Mouse (Mus musculus) lung, embryonic 16.5 days (tissue): ENCODE data around the gene Crygb. TPM values are rescaled to one million over a fixed set of nuclear protein-coding genes. Genes with fewer than 3 reads are reported as not detected.

Experiments used
- ATAC-seq: fragments of 200-750 bp; cut with Nextera tagmentation; 2 replicates; pipeline ENCODE4 v1.8.0; 2017; ENCODE audit warnings: low read depth, mild to moderate bottlenecking, moderate library complexity
- H3K27ac ChIP-seq: fragments of 300-500 bp; sonication (generic); 2 replicates; pipeline ENCODE4 v1.5.1; 2014; ENCODE audit warnings: mild to moderate bottlenecking, control low read depth, low read length
- H3K27me3 ChIP-seq: fragments of 300-500 bp; sonication (generic); 2 replicates; pipeline ENCODE4 v1.6.1; 2014; ENCODE audit warnings: low read depth, low read length, mixed read lengths; ENCODE audit not compliant: control insufficient read depth, insufficient read depth
- H3K36me3 ChIP-seq: fragments of 300-500 bp; sonication (generic); 2 replicates; pipeline ENCODE4 v1.6.1; 2014; ENCODE audit warnings: low read length; ENCODE audit not compliant: control insufficient read depth, insufficient read depth
- H3K4me1 ChIP-seq: fragments of 300-500 bp; sonication (generic); replicated peaks from 2 replicates; pipeline ENCODE4 v1.6.1; 2014; ENCODE audit warnings: low read length, mixed read lengths; ENCODE audit not compliant: control insufficient read depth, insufficient read depth
- H3K4me2 ChIP-seq: fragments of 300-500 bp; sonication (generic); 2 replicates; pipeline ENCODE4 v1.6.1; 2014; ENCODE audit warnings: low read depth, low read length, control low read depth
- H3K4me3 ChIP-seq: fragments of 300-500 bp; sonication (generic); 2 replicates; pipeline ENCODE4 v1.5.1; 2014; ENCODE audit warnings: mild to moderate bottlenecking, low read length, control low read depth
- H3K9ac ChIP-seq: fragments of 300-500 bp; sonication (generic); 2 replicates; pipeline ENCODE4 v1.6.1; 2014; ENCODE audit warnings: low read length, control low read depth
- H3K9me3 ChIP-seq: fragments of 300-500 bp; sonication (generic); 2 replicates; pipeline ENCODE4 v1.6.1; 2016; ENCODE audit warnings: low read length; ENCODE audit not compliant: control insufficient read depth
- WGBS: fragments of 180-500 bp; shearing (Covaris S2); extraction: QIAGEN DNeasy Blood & Tissue Kit; methylation state at CpG from one replicate; pipeline ENCODE4 v1.1.7; 2014; 5-methylcytosine and 5-hydroxymethylcytosine counted together
- polyA plus RNA-seq: library from polyadenylated mRNA; unstranded; fragments of >200 nt; fragmentation: Nextera tagmentation; extraction: Ambion mirVana; gene quantifications from 2 replicates; pipeline ENCODE4 v1.2.1, GENCODE M21; 2015

The Crygb gene
- polyA plus RNA-seq, 1 experiment from 2014 or later: not detected

DNA sequence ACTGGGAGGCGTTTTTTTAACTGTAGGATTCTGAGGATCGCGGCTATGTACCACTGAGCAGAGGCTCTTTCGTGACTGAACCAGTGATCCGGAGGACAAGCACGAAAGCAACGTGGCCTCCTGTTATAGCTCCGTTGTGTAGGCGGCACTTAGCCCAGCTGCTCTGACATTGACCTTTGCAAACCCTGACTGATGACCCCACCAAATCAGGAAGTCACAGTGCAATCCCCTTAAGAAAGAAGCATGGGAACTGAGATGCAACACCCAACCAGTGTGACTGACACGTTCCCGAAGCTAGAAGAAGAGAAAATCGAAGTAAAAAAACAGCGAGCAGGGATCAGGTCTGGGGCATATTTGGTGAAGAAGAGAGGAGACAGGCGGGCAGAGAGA, 30.7 kb upstream of the Crygb start:
- ATAC-seq: no peak
- H3K4me2 ChIP-seq: peak overlapping the region; percentile 44
- H3K4me3 ChIP-seq: peak overlapping the region; percentile 23; the same call in 1 of the 2 replicates
- WGBS: 50% methylated on average over 14 of the region's 14 CpGs
- no peaks in the 10 kb centered on the region for H3K36me3 ChIP-seq
- H3K27ac ChIP-seq: no peak overlapping the region
- H3K9ac ChIP-seq: no peak overlapping the region
- no peaks in the 10 kb centered on the region for H3K4me1 ChIP-seq
- H3K27me3 ChIP-seq: no peaks in the 10 kb centered on the region
- no peaks in the 10 kb centered on the region for H3K9me3 ChIP-seq

GRCm38 (mm10) chr1:65112031-65112806, 30.1 kb upstream of the Crygb start:
- Histone ChIP-seq H3K27ac (no peak overlapping the region), H3K27me3 (no peaks in the 10 kb centered on the region), H3K9me3 (no peaks in the 10 kb centered on the region), H3K4me3 (peak overlapping the region; percentile 23; the same call in 1 of the 2 replicates), H3K36me3 (no peaks in the 10 kb centered on the region), H3K4me2 (peak overlapping the region; percentile 44), H3K9ac (no peak overlapping the region), H3K4me1 (no peaks in the 10 kb centered on the region)
- peak; percentile 90; the same call in 1 of the 2 replicates for ATAC-seq
- WGBS: 8% methylated on average over 8 of the region's 8 CpGs

DNA sequence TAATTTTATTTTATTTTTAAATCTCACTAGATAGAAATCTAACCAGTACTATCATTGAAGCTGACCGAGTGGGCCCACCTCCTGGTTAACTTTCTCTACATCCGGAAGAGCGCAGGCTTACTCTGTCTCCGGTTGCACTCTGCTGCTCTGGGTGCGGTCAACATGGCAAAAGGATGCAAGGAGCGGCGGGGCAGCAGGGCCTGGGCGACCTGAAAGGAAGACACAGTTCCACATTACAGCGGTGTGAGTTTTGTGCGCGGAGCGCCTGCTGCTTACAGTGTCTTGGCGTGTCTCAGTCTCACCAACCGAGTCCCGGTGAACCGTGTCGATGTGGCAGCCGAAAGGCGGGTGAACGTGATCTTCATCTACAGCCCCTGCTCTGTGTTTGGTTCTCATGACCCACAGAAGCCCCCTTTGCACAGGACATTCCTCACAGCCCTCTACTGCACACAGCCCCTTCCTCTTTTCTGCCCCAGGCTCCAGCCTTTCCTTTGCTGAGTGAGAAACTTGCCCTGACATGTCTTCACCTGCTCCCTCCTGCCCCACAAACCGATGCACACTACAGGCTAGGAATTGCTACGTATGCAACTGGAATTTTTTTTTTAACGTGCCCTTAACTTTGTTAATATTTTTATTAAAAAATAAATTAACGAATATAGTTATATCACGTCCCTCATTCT, 27.8 kb upstream of the Crygb start:
- no peak for ATAC-seq
- no peak overlapping the region for H3K27ac ChIP-seq
- no peaks in the 10 kb centered on the region for H3K27me3 ChIP-seq
- H3K4me1 ChIP-seq: no peaks in the 10 kb centered on the region
- H3K9ac ChIP-seq: no peak overlapping the region
- no peak overlapping the region for H3K4me3 ChIP-seq
- H3K4me2 ChIP-seq: no peak overlapping the region
- H3K9me3 ChIP-seq: no peaks in the 10 kb centered on the region
- H3K36me3 ChIP-seq: no peaks in the 10 kb centered on the region
- WGBS: 70% methylated on average over 25 of the region's 25 CpGs

DNA sequence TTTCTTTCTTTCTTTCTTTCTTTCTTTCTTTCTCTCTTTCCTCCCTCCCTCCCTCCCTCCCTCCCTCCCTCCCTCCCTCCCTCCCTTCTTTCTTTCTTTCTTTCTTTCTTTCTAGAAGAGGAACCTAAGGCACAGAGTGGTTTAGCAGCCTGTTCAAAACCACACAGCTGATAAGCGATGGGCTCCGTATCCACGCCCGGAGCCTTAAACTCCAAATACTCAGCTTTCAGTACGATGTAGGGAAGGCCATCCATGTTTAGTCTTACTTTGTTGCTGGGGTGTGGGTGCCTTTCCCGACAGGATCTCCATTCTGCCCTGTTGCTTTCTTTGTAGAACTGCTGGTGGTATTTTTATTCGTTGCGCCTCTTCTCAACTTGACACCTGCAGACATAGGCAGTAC, 27.1 kb upstream of the Crygb start:
- Histone ChIP-seq H3K36me3 (no peaks in the 10 kb centered on the region), H3K4me2 (no peak overlapping the region), H3K9ac (no peak overlapping the region), H3K9me3 (no peaks in the 10 kb centered on the region), H3K4me3 (no peak overlapping the region), H3K27me3 (no peaks in the 10 kb centered on the region), H3K27ac (no peak overlapping the region), H3K4me1 (no peaks in the 10 kb centered on the region)
- ATAC-seq: no peak
- 86% methylated on average over 8 of the region's 8 CpGs for WGBS

GRCm38 (mm10) chr1:65107654-65108279, 25.7 kb upstream of the Crygb start:
- 86% methylated on average over 10 of the region's 10 CpGs for WGBS
- Histone ChIP-seq H3K9me3 (no peaks in the 10 kb centered on the region), H3K27ac (no peak overlapping the region), H3K36me3 (no peaks in the 10 kb centered on the region), H3K4me2 (no peak overlapping the region), H3K27me3 (no peaks in the 10 kb centered on the region), H3K9ac (no peak overlapping the region), H3K4me3 (no peak overlapping the region), H3K4me1 (no peaks in the 10 kb centered on the region)
- ATAC-seq: no peak

GRCm38 (mm10) chr1:65103273-65103672, 21.2 kb upstream of the Crygb start, which contains the start of gene Cryga:
TSS of gene Cryga (minus strand) at chr1:65103373.
- Histone ChIP-seq H3K9me3 (no peaks in the 10 kb centered on the region), H3K27me3 (no peaks in the 10 kb centered on the region), H3K4me2 (no peak within 1 kb of the TSS), H3K4me3 (no peak within 1 kb of the TSS), H3K27ac (no peak within 1 kb of the TSS), H3K9ac (no peak within 1 kb of the TSS), H3K4me1 (no peaks in the 10 kb centered on the region), H3K36me3 (no peaks in the 10 kb centered on the region)
- ATAC-seq: no peak
- 86% methylated on average over 11 of the region's 11 CpGs for WGBS

DNA sequence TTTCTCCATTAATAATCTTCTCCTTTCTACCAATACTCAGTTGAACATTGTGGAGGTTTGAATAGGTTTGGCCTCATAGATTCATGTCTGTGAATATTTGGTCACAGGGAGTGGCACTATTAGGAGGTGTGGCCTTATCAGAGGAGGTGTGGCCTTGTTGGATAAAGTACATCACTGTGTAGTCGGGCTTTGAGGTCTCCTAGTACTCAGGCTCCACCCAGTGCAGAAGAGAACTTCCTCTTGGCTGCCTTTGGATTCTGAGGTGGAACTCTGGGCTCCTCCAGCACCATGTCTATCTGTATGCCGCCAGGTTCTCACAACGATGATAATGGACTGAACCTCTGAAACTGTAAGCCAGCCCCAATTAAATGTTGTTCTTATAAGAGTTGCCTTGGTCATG, 14.9 kb upstream of the Crygb start:
- H3K36me3 ChIP-seq: no peaks in the 10 kb centered on the region
- WGBS: 82% methylated on average over 3 of the region's 3 CpGs
- H3K27ac ChIP-seq: no peak overlapping the region
- H3K9me3 ChIP-seq: no peaks in the 10 kb centered on the region
- ATAC-seq: no peak
- H3K4me1 ChIP-seq: no peaks in the 10 kb centered on the region
- no peak overlapping the region for H3K4me2 ChIP-seq
- no peak overlapping the region for H3K9ac ChIP-seq
- H3K4me3 ChIP-seq: no peak overlapping the region
- no peaks in the 10 kb centered on the region for H3K27me3 ChIP-seq

GRCm38 (mm10) chr1:65091566-65091965, 9.5 kb upstream of the Crygb start:
- WGBS: 90% methylated on average over 3 of the region's 3 CpGs
- no peaks in the 10 kb centered on the region for H3K27me3 ChIP-seq
- ATAC-seq: no peak
- H3K36me3 ChIP-seq: no peaks in the 10 kb centered on the region
- no peak overlapping the region for H3K27ac ChIP-seq
- no peak overlapping the region for H3K4me2 ChIP-seq
- no peak overlapping the region for H3K4me3 ChIP-seq
- no peaks in the 10 kb centered on the region for H3K4me1 ChIP-seq
- H3K9ac ChIP-seq: no peak overlapping the region
- no peaks in the 10 kb centered on the region for H3K9me3 ChIP-seq

DNA sequence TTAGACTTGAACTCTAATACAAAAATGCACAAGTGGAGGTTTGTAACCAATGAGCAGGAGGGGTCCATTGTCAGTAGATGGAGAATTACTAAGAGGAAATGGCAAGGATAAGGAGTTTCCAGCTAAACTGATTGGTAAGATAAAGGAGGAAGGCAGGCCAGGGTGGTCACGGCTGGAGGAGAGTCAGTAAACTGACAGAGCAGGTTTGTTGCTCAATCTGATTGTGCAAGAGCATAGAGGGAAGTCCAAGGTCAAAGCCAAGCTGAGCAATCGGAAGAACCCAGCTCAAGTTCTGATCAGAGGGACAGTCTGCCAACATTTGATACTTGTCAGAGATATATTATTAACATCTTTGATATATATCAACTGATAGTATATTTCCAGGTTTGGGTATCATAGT, 8.3 kb upstream of the Crygb start:
- WGBS: 24% methylated on average over 2 of the region's 2 CpGs
- ATAC-seq: no peak
- H3K9ac ChIP-seq: no peak overlapping the region
- no peaks in the 10 kb centered on the region for H3K4me1 ChIP-seq
- no peak overlapping the region for H3K4me2 ChIP-seq
- H3K4me3 ChIP-seq: no peak overlapping the region
- no peaks in the 10 kb centered on the region for H3K9me3 ChIP-seq
- no peaks in the 10 kb centered on the region for H3K27me3 ChIP-seq
- H3K36me3 ChIP-seq: no peaks in the 10 kb centered on the region
- H3K27ac ChIP-seq: no peak overlapping the region
